Mouse (Mus musculus) brain, adult 2 months (tissue): ENCODE data around the gene Fzd2.
A peak's percentile ranks its signal among the peaks of the same experiment; 100 is the strongest.
"Not testable (repeated sequence)": the region's sequence is repeated elsewhere in the genome, so short reads cannot be mapped to it uniquely, and the experiment has no call there.

Experiments used
- DNase-seq: peaks from one replicate; pipeline ENCODE4 v3.0.0; 2011; ENCODE audit warnings: low read depth, low spot score

Gene Fzd2

DNA sequence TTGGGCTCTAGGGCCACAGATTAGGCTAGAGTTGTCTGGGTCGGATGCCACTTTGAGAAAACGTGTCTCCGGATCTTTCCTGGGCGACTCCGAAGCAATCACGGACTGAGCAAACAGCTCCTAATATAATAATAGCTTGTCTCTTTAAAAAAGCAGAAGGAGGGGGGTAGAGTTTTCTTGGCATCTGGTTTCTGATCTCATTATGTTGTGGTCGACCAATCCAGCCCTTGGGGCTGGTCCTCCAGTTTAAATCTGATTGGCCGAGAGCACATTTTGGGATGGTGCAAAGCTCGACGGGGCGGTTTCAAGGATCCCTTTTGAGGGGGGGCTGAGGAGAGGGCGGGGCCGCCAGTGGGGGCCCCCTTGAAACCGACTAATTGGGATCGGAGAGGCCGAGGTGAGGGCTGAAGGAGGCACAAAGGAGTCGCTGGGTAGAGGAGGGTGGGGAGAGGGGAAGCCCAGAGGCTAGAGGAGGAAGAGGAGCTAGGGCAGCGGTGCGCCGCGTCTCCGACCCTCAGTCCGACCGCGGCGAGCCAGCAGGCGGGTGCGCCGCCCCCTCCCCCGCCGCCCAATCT is at the start of gene Fzd2:
TSS of gene Fzd2 (plus strand) at position 387 of the 575 bp plus-strand sequence.
- DNase-seq, result peak; percentile 88

DNA sequence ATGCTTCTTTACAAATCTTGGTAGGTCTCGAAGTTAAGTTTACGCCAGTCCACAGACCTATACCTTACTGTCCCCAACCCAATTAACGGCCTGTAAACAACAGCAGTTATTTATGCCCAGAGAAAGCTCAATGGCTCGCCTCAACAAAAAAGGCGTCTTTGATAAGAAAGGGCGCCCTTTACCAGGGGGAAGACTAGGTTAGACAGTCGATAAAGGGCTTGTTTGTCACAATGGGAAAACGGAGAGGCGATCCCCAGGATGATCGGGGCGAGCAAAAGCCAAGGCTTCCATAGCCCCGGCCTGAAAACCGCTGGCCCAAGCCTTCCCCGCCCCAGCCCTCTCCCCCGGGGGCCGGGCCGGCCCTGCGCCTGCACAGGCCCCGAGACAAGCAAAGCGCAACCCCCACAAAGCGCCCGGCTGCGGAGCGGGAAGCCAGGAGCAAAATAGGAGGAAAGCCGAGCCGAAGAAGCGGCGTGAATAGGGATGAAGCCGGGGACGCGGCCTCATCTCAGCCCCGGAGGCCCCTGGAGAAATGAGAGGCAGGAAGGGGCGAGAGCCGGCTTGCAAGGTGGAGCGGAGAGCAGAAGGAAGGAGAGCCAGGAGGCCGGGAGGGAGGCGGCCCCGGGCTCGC is 48.7 kb upstream of the Fzd2 start:
- DNase-seq, result peak; percentile 47

DNA sequence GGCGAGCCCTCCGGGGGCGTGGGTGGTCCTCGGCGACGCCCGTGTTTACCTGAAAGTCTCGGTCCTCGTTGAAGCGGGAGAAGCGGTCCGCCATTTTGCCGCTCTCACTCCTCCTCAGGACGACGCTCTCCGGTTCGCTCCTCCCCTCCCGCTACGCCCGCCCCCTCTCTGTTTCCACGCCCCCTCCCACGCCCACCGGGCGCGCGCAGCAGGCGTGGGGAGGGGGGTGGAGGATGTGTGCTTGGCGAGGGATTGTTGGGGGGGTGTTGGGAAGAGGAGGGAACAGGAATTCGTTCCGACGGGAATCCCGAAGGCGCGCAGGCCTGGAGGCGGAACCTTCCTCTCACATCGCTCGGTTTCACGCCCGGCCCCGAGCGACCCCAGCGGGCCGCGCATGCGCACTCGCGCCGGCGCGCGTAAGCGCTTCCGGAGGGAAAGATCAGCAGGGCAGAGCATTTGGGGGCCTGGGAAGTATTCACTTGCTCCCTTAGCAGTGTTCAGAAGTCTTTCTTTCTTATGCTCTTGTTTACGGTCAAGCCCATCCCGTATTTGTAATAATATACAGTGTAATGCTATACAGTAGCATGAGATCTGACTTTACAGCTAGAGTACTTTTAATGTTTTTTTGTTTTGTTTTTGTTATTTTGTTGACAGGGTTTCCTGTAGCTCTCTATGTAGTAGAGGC is 48.0 kb upstream of the Fzd2 start, which contains the start of gene Gpatch8:
TSS of gene Gpatch8 (minus strand) at position 362 of the 685 bp plus-strand sequence.
- peak; percentile 99 for DNase-seq

DNA sequence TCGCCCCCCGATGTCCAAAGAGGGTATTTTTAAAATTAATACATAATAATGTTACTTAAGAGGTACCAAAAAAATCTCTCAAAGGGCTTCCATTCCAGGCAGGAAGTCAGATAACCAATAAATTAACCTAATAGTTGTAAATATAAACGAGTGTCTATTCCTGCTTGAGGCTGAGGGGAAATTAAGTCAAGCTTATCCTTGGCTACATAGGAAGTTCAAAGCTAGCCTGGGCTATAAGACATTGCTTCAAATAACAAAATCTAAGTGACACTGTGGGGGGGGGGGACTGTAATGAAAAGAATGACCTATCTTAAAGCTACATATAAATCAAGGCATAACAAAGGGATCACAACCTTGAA is 47.5 kb upstream of the Fzd2 start:
- DNase-seq, result no peak

DNA sequence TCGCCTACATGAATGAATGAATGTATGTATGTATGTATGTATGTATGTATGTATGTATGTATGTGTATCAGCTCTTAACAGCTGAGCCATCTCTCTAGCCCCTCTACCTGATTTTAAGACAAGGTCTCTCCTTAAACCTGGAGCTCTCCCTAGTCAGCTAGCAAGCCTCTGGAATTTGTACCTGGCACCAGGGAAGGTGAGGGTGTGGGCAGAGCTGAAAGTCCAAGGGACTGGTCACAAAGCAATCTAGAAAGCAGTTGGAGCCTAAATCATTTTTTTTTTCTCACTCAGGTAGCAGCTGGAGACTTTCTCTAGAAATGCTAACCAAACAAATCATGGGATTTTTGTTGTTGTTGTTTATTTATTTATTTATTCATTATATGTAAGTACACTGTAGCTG is 46.8 kb upstream of the Fzd2 start:
- no peak for DNase-seq

DNA sequence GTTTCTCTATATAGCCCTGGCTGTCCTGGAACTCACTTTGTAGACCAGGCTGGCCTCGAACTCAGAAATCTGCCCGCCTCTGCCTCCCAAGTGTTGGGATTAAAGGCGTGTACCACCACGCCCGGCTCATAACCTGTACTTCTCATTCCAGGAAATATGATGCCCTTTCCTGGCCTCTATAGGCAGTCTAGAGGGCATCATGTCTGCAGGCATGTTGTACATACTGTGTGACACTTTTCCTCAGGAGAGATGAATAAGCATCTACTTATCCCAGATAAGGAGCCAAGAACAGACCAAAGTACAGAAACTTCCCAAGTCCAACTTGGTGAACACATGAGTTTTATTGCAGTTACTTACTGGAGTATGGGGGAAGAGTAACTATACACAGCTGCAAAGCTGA is 45.5 kb upstream of the Fzd2 start:
- DNase-seq, result no peak

DNA sequence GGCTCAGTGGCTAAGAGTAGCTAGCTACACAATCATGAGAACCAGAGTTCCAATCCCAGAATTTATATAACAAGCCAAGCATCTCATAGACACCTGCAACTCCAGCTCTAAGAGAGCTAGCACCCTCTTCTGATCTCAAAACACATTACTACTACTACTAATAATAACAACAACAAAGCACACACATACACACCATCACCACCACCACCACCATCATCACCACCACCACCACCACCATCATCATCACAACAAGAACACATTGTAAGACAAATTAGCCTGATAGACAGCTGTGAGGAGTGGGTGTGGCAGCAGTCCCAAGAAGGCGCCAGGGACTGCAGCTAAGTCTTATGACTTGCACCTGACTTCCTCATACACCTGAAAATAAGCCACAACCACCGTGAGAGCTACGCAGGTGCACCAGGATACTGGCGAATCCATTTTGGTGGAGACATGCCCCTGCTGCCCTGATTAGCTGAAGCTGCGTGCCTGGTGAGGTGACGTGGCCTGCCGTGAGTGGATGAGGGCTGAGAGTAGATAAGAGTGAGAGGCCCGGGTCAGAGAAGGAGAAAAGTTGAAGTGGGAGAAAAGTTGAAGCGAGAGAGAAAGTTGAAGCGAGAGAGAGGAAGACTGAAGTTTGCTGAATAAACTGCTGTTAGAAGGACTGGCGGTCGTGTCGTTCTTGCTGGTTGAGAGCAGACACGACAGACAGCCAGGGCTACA is 39.1 kb upstream of the Fzd2 start:
- not testable (repeated sequence) for DNase-seq

DNA sequence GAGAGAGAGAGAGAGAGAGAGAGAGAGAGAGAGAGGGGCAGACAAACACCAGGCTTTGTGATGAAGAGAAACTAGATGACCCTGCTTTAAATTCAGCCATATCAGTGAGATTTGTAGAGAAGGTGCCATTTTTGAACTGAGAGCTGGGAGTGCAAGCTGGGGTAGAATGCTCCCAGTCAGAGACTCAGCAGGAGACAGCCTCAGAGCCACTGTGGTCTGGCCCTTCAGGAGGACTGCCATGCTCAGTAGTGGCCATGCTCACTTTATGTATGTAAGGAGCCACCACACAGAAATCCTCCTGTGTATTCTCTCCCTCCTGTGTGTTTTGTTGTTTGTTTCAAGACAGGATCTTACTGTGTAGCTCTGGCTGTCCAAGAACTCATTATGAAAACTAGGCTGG is 38.5 kb upstream of the Fzd2 start:
- DNase-seq, result no peak

DNA sequence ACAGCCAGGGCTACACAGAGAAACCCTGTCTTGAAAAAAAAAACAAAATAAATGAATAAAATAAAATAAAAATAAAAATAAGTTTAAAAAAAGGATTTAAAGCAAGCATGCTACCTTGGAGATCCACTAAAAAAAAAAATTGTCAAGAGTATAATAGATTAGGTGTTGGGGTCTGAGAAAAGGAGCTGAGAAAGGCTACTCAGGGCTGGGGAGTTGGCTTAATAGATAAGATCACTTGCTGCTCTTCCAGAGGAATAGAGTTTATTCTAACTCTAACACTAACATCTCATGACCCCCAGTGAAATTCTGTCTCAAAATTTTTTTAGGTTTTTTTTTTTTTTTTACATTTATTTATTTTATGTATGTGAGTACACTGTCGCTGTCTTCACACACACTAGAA is 37.9 kb upstream of the Fzd2 start:
- DNase-seq, result no peak

DNA sequence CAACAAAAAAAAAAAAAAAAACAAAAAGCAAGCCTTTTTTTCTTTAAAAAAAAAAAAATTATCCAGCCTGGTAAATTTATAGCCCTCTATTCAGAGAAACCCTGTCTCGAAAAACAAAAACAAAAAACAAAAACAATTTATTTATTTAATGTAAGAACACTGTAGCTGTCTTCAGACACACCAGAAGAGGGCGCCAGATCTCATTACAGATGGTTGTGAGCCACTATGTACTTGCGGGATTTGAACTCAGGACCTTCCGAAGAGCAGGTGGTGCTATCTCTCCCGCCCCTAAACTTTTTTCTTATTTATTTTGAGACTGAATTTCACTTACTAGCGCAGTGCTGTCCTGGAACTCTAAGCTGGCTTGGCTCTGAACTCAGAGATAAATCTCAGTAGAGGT is 37.0 kb upstream of the Fzd2 start:
- DNase-seq, result no peak

DNA sequence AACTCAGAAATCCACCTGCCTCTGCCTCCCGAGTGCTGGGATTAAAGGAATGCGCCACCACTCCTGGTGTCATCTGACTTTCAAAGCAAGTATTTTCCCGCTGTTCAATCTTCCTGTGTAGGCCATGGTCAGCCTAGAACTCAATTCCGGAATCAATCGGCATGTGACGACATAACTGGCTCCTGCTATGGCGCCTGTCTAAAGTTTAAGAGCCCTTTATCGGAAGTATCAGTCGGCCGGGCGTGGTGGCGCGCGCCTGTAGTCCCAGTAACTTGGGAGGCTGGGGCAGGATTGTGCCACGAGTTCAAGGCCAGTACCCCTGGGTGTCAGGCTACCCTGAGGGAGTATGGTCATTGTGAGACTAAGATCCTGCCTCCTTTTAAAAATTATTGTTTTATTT is 36.5 kb upstream of the Fzd2 start:
- DNase-seq, result no peak

DNA sequence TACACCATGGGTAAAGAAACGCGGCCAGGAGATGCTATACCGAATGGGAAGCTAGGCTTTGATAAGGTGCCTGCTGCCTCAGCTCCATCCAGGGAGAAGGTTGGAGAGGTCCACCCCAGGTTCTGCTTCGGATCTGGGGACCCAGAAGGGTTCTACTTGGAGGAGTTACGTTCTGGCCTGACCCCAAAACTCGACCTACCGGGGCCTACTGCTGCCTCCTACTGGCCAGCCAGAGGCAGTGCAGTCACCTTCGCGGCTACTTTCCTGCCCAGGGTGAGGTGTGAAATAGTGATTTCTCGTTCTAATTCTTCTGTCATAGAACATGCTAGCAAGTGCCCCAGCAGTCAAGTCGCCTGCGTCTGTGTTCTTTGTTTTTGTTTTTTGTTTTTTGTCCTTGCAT is 36.0 kb upstream of the Fzd2 start:
- DNase-seq, result no peak

DNA sequence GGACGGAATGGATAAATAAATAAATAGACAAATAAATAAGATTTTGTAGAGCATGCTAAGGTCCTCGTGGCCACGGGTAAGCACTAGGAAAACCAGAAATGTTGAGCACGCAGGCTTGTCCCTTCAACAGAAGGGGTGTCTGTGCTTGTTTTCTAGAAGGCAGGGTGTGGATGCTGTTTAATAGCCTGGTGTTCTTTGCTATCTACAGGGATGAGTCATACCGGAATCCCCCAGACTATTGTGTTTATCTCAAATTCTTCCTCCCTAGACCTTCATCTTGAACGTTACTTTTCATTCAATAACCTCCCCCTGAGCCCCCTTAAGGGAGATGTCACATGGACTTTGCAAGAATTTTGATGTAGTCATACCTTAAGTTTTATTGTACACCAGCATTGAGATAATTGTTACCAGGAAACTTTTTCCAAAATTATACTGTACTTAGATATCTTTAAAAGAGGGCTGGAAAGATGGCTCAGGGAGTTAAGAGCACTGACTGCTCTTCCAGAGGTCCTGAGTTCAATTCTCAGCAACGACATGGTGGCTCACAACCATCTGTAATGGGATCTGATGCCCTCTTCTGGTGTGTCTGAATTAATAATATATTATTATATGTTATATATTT is 35.3 kb upstream of the Fzd2 start:
- no peak for DNase-seq

DNA sequence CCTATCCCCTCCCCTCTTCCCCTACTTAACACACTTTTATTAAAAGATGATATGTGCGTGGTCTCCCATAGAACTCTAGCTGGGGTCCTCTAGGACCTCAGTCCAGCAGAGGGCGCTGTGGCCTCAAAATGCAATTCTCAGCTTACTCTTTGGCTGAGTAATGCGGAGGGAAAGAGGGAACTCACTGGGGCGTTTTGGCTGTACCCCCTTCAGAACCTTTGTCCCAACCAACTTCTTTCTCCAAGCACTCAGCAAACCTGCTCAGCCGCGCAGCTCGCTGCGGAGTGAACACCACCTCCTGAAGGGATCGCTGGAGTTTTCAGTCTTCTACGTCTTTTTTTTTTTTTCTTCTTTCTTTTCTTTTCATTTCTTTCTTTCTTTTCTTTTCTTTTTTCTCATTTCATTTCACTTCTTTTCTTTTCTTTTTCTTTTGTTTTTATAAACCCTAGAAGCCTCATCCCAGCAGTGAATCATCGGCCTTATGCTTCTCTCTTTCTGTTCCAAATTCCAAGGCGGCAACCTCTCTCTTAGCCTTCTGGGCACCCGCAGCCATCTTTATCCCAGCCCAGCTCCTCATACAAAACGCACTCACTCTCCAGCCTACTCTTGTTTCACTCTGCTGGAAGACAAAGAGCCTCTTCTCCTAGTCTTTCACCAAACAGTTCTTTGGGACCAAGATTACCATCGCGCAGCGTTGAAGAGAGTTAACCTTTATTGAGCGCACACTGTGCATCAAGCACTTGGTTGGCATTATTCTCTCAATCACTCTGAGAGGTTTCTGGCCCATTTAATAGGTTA is 31.1 kb upstream of the Fzd2 start:
- peak; percentile 88 for DNase-seq

DNA sequence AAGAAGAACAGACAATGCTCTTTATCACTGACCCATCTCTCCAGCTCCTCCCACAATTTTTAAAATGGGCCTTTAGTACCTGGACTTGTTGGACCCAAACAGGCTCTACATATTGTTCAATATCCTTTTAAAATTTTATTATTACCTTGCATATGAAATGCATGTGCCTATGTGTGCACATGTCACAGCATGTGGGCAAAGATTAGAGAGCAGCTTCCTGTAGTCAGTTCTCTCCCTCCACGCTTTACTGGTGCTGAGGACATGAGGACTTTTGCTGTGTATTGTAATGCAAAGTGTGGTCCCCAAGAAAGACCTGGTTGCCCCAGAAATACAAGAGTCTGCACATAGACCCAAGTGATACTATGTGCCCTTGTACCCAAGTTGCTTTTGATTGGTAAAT is 29.2 kb upstream of the Fzd2 start:
- no peak for DNase-seq

DNA sequence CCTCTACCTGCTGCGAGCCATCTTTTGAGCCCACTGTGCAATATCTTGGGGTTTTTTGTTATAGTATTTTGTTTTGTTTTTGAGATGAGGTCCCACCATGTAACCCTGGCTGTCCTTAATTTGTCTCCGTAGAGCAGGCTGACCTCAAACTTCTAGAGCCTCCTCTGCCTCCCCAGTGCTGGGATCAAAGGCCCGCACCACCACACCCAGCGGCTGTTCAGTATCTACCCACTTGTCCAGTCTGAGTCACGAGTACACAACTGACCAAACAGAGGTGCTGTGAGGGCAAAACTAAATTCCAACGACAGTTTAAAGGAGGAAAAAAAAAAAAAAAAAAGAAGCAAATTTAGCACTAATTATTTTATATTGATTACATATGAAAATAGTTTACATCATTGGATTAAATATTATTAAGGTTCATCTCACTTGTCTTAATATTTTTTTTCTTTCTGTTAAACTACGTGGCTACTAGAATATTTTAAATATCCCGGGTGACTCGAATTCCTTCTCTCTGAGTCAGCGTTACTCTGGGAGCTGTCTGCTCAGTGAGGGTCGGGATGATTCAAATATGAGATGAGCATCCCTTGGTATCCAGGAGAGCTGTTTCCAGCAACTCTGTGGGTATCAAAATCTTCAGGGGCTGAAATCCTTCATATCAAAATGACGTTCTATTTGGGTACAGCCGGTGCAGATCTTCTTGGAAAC is 28.0 kb upstream of the Fzd2 start:
- DNase-seq, result no peak

DNA sequence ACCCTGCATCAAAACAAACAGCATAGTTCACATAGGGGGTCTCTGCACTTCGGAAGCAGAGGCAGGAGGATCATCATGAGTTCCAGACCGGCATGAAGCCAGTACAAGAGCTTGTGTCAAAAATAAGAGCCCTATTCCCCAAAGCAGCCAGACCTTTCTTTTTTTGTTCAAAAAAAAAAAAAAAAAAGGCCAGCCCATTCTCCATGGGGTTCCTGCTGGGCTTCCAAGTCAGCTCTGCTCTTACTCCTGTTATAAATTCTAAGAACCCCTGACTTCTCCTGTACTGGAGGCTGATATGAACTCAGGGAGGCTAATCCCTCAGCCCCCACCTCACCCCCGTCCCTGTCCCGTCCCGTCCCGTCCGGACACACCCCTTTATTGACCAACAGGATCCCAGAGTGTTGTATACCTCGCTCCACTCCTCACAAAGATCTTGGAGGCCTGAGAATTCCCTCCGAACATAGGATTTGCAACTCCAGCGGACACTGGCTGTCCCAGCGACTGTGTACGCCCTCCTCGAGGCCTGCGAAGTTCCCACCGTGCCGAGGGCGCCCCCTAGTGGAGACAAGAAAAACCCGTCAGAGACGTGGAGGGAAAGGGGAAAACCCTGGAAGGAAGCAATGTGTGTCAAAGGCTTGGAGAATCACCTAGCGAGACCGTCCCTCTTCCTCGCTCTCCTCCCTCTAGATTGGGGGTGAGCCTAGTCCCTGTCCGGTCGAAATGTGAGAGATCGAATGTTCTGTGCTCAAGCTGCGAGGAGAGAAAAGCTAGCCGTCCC is 25.7 kb upstream of the Fzd2 start:
- DNase-seq, result peak; percentile 73

DNA sequence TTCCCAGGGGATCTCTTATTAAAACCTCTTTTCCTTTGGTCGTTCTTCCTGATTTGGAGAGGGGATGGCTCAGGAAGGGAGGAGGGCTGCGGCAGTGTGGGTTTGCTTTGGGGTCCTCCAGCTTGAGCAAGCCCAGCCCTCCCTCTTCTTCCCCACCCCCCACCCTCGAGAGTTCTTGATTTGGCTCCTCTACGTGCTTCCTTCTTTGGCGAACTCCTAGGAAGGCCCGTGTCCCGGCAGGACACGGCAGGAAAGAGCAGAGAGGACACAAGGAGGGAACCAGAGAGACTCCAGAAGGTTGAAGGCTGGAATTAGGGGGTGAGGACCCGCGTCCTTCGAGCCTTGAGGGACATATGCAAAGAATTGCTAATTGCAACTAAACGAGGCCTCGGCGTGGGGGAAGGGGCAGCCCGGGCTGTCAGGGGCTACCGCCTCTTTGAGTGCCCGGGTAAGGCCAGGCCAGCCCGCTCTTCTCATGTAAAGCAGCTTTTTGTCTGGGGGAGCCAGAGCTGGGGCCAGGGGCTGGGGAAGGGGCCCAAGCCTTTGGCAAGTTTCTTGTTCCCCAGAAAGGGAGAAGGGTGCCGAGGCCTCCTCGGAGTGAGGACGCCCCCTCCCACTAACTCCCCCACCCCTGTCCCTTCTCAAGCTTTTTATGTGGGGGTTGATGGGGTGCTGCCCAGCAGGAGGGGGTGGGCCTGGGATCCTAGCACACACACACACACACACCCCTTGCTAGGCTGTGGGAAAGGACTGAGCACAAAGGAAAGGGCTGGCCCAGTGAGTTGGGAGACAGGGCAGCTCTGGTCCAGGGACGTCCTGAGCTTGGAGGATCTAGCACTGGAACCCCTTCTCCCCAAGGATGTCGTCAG is 24.8 kb upstream of the Fzd2 start, which contains the start of gene Gm11627:
TSS of gene Gm11627 (minus strand) at position 297 of the 869 bp plus-strand sequence.
- DNase-seq, result no peak

DNA sequence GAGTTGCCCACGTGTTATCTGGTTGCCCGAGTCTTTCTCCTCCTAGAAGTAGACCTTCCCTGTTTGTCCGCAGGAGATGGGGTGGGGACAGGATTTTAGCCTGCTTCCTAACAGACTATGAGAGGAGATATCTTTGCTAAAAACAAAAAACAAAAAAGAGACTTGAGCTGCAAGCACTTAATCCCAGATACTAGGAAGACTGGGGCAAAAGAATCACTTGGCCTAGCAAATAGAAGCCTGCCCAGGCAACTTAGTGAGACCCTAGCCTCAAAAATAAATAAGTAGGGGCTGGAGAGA is 24.2 kb upstream of the Fzd2 start:
- no peak for DNase-seq
